Mouse (Mus musculus) G1E (cell line): ENCODE results near the gene Aldh2. TPM values are rescaled to one million over a fixed set of nuclear protein-coding genes. Genes with fewer than 3 reads are reported as not detected.

Experiments
- ATAC-seq: 2 replicates; pipeline ENCODE4 v1.8.0; 2016; ENCODE audit warnings: mild to moderate bottlenecking; ENCODE audit not compliant: insufficient number of reproducible peaks, poor library complexity, low FRiP score, severe bottlenecking; ENCODE audit errors: extremely low read depth
- DNase-seq: peaks from one replicate; pipeline ENCODE4 v3.0.0; 2012; ENCODE audit warnings: low spot score
- H3K27me3 ChIP-seq: 2 replicates; pipeline ENCODE4 v1.6.1; 2012; ENCODE audit warnings: mild to moderate bottlenecking, low read length, inconsistent platforms; ENCODE audit not compliant: insufficient read depth
- H3K36me3 ChIP-seq: replicated peaks from 2 replicates; pipeline ENCODE3; 2012; ENCODE audit warnings: mild to moderate bottlenecking, inconsistent platforms
- H3K4me1 ChIP-seq: 2 replicates; pipeline ENCODE4 v1.6.1; 2012; ENCODE audit warnings: low read depth, low read length, inconsistent platforms, mixed read lengths; ENCODE audit not compliant: insufficient read depth
- H3K4me3 ChIP-seq: 2 replicates; pipeline ENCODE4 v1.5.1; 2012; ENCODE audit warnings: low read depth, mild to moderate bottlenecking, inconsistent platforms, low read length, moderate library complexity, mixed read lengths
- H3K9me3 ChIP-seq: replicated peaks from 2 replicates; pipeline ENCODE4 v1.6.1; 2012; ENCODE audit warnings: inconsistent platforms
- CTCF ChIP-seq: IDR thresholded peaks from 2 replicates; pipeline ENCODE4 v1.5.1; 2012; ENCODE audit warnings: low read depth, low read length, inconsistent platforms, mixed read lengths
- GATA1 ChIP-seq: IDR thresholded peaks from 2 replicates; pipeline ENCODE4 v1.6.1; 2012; ENCODE audit warnings: borderline replicate concordance, low read length, inconsistent platforms, mixed read lengths
- GATA2 ChIP-seq: IDR thresholded peaks from 2 replicates; pipeline ENCODE4 v1.6.1; 2012; ENCODE audit warnings: low read depth, low read length, inconsistent platforms, borderline replicate concordance
- POLR2AphosphoS5 ChIP-seq: IDR thresholded peaks from 2 replicates; pipeline ENCODE4 v1.6.1; 2012; ENCODE audit warnings: low read depth, low read length, inconsistent platforms; ENCODE audit not compliant: insufficient replicate concordance
- TAL1 ChIP-seq: conservative IDR thresholded peaks from 2 replicates; pipeline ENCODE4 v1.6.1; 2012; ENCODE audit warnings: low read depth, low read length, inconsistent platforms, mixed read lengths
- polyA plus RNA-seq: library from polyadenylated mRNA; stranded (reverse); fragments of >175 nt; gene quantifications from 2 replicates; pipeline ENCODE4 v1.2.3, GENCODE M21; 2012
- total RNA-seq, 2 experiments: library from RNA; stranded (forward) in 1 of 2; stranded (reverse) in 1 of 2; fragments of 200-1000 nt in 1 of 2; fragments of >200 nt in 1 of 2; fragmentation: Nextera tagmentation in 1 of 2; gene quantifications; 2 replicates each; pipeline ENCODE4 v1.2.3; 2014 to 2017

The Aldh2 gene
- total and polyA plus RNA-seq, 3 experiments = 45.7 to 122 (median 117) TPM

- Histone ChIP-seq H3K9me3 (no peaks in the 10 kb centered on the region), H3K27me3 (peaks cover 30% of the 10 kb centered on the region), H3K36me3 (no peaks in the 10 kb centered on the region), H3K4me1 (peaks cover 40% of the 10 kb centered on the region), H3K4me3 (no peak overlapping the region)
- ATAC-seq (no peak), DNase-seq (no peak)
- TF ChIP-seq CTCF (no peak), POLR2AphosphoS5 (no peak), GATA2 (no peak), GATA1 (no peak)
Observed at GRCm38 (mm10) chr5:121591417-121592063, 2.1 kb downstream of the Aldh2 start.

DNA sequence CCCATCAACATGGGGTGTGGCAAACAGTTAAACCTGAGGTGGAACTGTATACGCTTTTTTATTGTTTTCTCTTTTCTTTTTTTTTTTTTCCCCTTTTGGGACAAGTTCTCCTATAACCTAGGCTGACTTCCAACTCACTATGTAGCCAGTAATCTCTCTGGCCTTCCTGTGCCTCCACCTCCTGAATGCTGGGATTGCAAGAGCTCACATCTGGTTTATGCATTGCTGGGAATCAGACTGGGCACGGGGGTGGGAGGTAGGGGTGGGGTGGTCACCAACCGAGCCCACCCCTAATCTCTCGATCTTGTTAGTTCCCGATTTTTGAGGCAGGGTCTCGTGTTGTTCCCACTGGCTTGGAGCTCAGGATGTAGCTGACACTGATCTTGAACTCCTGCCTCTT lies 3.7 kb downstream of the Aldh2 start:
- DNase-seq = no peak
- H3K4me1 ChIP-seq = peaks cover 37% of the 10 kb centered on the region
- ATAC-seq = no peak
- H3K36me3 ChIP-seq = no peaks in the 10 kb centered on the region
- TF ChIP-seq POLR2AphosphoS5 = no peak
- no peak for TF ChIP-seq TAL1
- TF ChIP-seq GATA1 = no peak
- TF ChIP-seq CTCF = no peak
- no peak for TF ChIP-seq GATA2
- no peak overlapping the region for H3K4me3 ChIP-seq
- H3K9me3 ChIP-seq = no peaks in the 10 kb centered on the region
- peaks cover 22% of the 10 kb centered on the region for H3K27me3 ChIP-seq

DNA sequence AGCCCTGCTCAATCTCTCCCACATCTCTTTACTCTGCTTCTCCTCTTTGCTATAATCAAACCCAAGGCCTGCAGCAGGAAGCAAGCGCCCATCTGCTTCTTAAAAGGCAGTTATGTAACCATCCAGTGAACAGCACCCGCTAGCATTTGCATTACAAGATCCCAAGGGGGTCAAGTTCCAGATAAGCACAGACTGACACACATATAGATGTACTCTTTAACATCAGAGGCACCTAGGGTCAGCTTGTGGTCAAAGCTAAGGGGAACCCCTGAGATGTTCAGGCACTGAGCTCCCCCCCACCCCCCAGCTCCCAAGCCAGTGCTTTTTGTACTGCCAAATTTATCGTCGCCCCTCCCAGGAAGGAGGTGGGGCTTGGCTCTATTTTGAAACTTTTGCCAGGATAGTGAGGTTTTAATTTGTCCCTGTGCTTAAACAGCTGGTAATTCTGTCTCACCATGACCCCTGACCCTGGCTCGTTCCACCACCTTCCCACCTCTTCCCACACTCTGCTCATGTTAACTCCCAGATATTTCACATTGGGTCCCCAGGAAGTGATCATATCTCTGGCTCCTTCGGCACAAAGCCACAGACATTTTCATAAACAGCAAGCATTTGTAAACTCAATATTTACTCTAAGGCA lies 7.1 kb downstream of the Aldh2 start:
- Histone ChIP-seq H3K9me3 (no peaks in the 10 kb centered on the region), H3K4me3 (no peak overlapping the region), H3K36me3 (no peaks in the 10 kb centered on the region), H3K27me3 (peaks cover 10% of the 10 kb centered on the region), H3K4me1 (peaks cover 26% of the 10 kb centered on the region)
- ATAC-seq (no peak), DNase-seq (no peak)
- TF ChIP-seq GATA1 = no peak
- TF ChIP-seq CTCF = no peak
- no peak for TF ChIP-seq TAL1
- no peak for TF ChIP-seq GATA2
- TF ChIP-seq POLR2AphosphoS5 = no peak

DNA sequence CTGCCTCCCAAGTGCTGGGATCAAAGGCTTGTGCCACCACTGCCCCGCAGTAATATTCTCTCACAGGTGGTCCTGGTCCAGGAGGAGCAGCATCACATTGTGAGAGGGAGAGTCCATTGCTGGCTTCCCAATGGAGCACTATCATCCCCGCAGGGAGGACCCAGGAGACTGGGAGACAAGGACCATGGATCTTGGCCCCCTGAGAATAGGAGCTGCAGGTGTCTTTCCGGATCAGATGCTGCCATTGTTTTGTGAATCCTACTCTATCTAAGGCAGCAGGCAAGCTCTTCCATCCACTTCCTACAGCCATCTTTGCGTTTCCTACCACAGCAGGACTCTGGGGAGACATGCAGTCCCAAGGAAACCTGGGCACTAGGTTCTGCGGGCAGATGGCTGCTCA lies 7.9 kb downstream of the Aldh2 start:
- no peaks in the 10 kb centered on the region for H3K9me3 ChIP-seq
- no peak for ATAC-seq
- no peak for DNase-seq
- no peak for TF ChIP-seq GATA2
- TF ChIP-seq GATA1 = no peak
- TF ChIP-seq TAL1 = no peak
- TF ChIP-seq CTCF = no peak
- TF ChIP-seq POLR2AphosphoS5 = no peak
- peaks cover 5% of the 10 kb centered on the region for H3K27me3 ChIP-seq
- H3K4me1 ChIP-seq = peaks cover 26% of the 10 kb centered on the region
- H3K4me3 ChIP-seq = no peak overlapping the region
- no peaks in the 10 kb centered on the region for H3K36me3 ChIP-seq

GRCm38 (mm10) chr5:121585005-121585404 lies 8.6 kb downstream of the Aldh2 start:
- peaks cover 5% of the 10 kb centered on the region for H3K27me3 ChIP-seq
- no peaks in the 10 kb centered on the region for H3K9me3 ChIP-seq
- DNase-seq (no peak), ATAC-seq (no peak)
- peaks cover 26% of the 10 kb centered on the region for H3K4me1 ChIP-seq
- TF ChIP-seq TAL1 (no peak), GATA2 (no peak), GATA1 (no peak), CTCF (no peak)
- H3K36me3 ChIP-seq = no peaks in the 10 kb centered on the region
- H3K4me3 ChIP-seq = no peak overlapping the region

DNA sequence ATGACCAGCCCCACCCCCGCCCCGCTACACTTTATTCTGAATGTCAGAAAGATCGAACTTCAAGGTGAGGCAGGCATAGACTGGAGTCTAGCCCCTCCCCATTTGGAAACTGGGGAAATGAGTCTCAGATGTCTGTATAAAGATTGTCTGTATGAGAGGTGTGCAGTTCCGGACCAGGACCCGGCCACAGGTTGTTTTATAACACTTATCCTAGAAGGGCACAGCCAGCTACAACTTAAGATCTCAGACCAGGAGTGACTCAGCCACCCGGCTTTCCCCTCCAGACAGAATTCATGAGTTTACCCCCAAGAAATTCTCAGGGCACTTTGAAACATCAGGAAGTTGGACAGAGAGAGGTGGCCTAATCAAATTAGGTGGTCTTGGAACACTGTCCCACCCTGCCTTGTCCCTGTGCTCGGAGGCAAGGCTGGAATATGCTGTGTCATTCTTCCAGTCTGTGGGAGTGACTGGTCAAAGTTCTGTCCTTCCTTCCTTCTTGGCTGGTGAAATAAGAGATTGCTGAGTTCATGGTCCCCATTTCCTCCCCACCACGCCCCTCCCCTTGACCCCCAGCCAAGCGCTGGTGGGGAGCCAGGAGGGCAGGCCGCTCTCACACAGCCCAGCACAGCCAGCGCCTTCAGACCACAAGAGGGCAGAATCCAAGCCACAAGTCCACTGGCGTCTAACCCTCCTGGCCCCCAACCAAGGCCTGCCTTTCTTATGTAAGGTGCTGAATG lies 9.7 kb downstream of the Aldh2 start:
- peak overlapping the region; percentile 33; the same call in 1 of the 2 replicates for H3K4me3 ChIP-seq
- TF ChIP-seq GATA1 (no peak), CTCF (no peak)
- H3K27me3 ChIP-seq = peaks cover 8% of the 10 kb centered on the region; the same call in 1 of the 2 replicates
- H3K9me3 ChIP-seq = no peaks in the 10 kb centered on the region
- peaks cover 26% of the 10 kb centered on the region for H3K4me1 ChIP-seq
- peak; percentile 73 for DNase-seq
- peak; percentile 74 for ATAC-seq
- peaks cover 9% of the 10 kb centered on the region for H3K36me3 ChIP-seq

DNA sequence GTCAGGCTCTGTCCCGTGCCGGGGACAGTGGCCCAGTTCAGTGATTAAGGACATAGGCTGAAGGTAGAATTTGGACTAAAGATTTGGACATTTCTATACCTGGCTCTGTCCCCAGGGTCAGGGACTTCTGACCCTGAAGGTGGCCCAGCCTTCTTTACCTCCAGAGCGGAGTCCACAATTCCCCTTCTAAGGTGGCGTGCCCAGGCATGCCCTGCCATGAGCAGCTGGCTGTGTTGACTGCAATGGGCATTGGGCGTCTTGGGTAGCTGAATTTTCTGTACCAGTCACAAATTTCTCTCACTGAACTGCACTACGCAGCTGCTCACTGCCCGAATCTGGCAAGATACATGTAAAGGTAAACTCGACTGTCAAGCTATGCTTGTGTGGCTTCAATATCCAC lies 11.7 kb downstream of the Aldh2 start:
- TF ChIP-seq TAL1 = no peak
- TF ChIP-seq GATA1 = no peak
- no peak for TF ChIP-seq GATA2
- no peak for TF ChIP-seq POLR2AphosphoS5
- no peak for TF ChIP-seq CTCF
- Histone ChIP-seq H3K9me3 (no peaks in the 10 kb centered on the region), H3K27me3 (peaks cover 5% of the 10 kb centered on the region; the same call in 1 of the 2 replicates), H3K4me1 (peaks cover 25% of the 10 kb centered on the region), H3K4me3 (no peak overlapping the region), H3K36me3 (peaks cover 21% of the 10 kb centered on the region)
- no peak for DNase-seq
- no peak for ATAC-seq
